Mouse (Mus musculus) erythroblast, embryonic 14.5 days (primary cell): Measurements from ENCODE around the gene Prkag1. TPM values are rescaled to one million over a fixed set of nuclear protein-coding genes. Genes with fewer than 3 reads are reported as not detected.
A peak's percentile ranks its signal among the peaks of the same experiment; 100 is the strongest.

Experiments used
- H3K27me3 ChIP-seq: 2 replicates; pipeline ENCODE4 v1.6.1; 2012; ENCODE audit warnings: inconsistent platforms; ENCODE audit not compliant: control insufficient read depth
- H3K36me3 ChIP-seq: 2 replicates; pipeline ENCODE4 v1.6.1; 2012; ENCODE audit warnings: mild to moderate bottlenecking, inconsistent platforms; ENCODE audit not compliant: control insufficient read depth
- H3K4me1 ChIP-seq: 2 replicates; pipeline ENCODE4 v1.6.1; 2012; ENCODE audit warnings: inconsistent platforms; ENCODE audit not compliant: control insufficient read depth
- H3K4me3 ChIP-seq: replicated peaks from 2 replicates; pipeline ENCODE3; 2012; ENCODE audit warnings: moderate library complexity, mild to moderate bottlenecking, inconsistent platforms
- H3K9me3 ChIP-seq: 2 replicates; pipeline ENCODE4 v1.6.1; 2012; ENCODE audit warnings: low read length, inconsistent platforms, mixed read lengths; ENCODE audit not compliant: control insufficient read depth
- GATA1 ChIP-seq: IDR thresholded peaks from 2 replicates; pipeline ENCODE4 v1.6.1; 2012; ENCODE audit warnings: low read length, inconsistent platforms, mixed read lengths
- TAL1 ChIP-seq: IDR thresholded peaks from 3 replicates; pipeline ENCODE4 v1.6.1; 2012; ENCODE audit warnings: low read length, inconsistent platforms, mixed read lengths
- polyA plus RNA-seq: library from polyadenylated mRNA; stranded (reverse); fragments of >175 nt; gene quantifications from 2 replicates; pipeline ENCODE4 v1.2.3, GENCODE M21; 2012

Prkag1 gene
- polyA plus RNA-seq, 1 experiment, result 54.6 TPM

DNA sequence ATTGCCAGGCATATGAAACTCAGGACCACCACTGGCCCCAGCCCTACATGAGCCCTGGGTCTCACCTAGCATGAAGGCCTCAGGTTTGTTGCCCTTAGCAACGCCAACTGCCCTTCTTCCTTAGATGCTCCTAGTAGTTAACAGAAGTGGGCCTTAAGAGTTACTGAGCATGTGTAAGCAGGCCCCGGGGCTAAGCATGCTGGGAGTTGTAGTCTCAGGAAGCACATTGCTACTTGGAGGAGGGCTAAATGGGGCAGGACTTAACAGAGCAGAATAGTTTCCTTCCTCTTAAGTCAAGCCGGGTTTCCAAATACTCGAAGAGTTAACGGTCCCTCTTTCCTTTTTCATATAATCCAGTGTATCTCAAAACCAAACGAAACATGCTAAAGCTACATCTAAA lies 36.0 kb upstream of the Prkag1 start:
- H3K9me3 ChIP-seq, result no peaks in the 10 kb centered on the region
- H3K36me3 ChIP-seq, result peaks cover 67% of the 10 kb centered on the region
- H3K4me1 ChIP-seq, result peaks cover 45% of the 10 kb centered on the region
- TF ChIP-seq GATA1, result no peak
- no peak for TF ChIP-seq TAL1
- peak overlapping the region; percentile 99 for H3K4me3 ChIP-seq
- H3K27me3 ChIP-seq, result no peaks in the 10 kb centered on the region

DNA sequence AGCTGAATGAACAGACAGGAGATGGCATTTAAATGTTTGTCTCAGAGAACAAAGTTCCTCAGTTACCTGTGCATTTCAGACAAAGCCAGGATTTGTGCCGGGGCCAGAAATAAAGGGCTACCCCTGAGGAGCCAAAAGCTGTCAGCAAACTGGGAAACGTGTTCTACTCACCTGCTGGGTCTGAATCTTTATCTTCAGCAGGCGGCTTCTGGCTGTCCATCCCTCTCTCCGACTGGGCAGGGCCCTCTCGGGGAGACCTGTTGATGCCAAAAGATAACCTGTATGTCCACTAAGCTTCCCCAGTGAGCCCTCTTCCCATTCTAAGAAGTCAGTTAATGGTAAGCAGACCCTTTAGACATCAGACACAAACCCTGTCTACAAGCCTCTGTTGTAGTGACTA lies 35.2 kb upstream of the Prkag1 start:
- Histone ChIP-seq H3K36me3 (peaks cover 75% of the 10 kb centered on the region), H3K9me3 (no peaks in the 10 kb centered on the region), H3K4me1 (peaks cover 43% of the 10 kb centered on the region), H3K4me3 (no peak overlapping the region), H3K27me3 (no peaks in the 10 kb centered on the region)
- TF ChIP-seq GATA1, result no peak
- no peak for TF ChIP-seq TAL1

DNA sequence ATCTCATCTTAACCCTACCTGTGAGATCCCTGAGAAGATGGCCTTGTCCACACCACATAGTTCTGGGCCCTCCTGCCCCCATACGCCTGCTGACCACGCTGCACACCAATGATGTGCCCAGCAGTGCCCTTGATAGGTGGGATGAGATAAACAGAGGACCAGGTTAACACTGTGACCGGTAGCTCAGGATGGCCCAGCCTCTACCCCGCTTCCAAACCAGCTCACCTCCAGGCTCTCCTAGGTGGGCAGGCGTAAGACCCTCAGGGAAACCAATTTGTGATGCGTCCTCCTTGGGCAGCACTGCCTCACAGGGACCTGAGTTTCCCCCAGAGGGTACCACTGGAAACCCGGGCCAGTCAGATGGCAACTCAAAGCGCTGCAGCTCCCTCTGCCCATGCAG lies 34.5 kb upstream of the Prkag1 start:
- Histone ChIP-seq H3K4me3 (no peak overlapping the region), H3K9me3 (no peaks in the 10 kb centered on the region), H3K4me1 (peaks cover 41% of the 10 kb centered on the region), H3K27me3 (no peaks in the 10 kb centered on the region), H3K36me3 (peaks cover 82% of the 10 kb centered on the region)
- TF ChIP-seq GATA1, result no peak
- TF ChIP-seq TAL1, result no peak

DNA sequence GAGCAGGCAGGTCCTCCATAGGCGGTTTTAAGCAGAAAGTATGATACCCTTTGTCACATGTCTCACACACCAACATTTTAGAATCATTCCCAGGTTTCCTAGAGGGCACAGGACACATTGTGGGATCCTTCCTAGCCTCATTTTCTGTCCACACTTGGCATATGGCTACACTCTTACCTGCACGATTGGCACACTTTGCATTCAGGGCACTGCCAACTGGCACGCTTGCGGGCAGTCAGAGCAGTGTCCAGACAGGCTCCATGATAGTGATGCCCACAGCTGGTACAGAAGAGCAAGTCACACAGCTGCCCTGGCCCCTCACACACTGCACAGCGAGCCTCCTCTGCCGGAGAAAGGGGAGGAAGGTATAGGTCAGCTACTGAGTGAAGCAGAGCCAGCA lies 33.6 kb upstream of the Prkag1 start:
- Histone ChIP-seq H3K9me3 (no peaks in the 10 kb centered on the region), H3K4me1 (peaks cover 33% of the 10 kb centered on the region), H3K4me3 (no peak overlapping the region), H3K27me3 (no peaks in the 10 kb centered on the region), H3K36me3 (peaks cover 90% of the 10 kb centered on the region)
- no peak for TF ChIP-seq TAL1
- no peak for TF ChIP-seq GATA1

DNA sequence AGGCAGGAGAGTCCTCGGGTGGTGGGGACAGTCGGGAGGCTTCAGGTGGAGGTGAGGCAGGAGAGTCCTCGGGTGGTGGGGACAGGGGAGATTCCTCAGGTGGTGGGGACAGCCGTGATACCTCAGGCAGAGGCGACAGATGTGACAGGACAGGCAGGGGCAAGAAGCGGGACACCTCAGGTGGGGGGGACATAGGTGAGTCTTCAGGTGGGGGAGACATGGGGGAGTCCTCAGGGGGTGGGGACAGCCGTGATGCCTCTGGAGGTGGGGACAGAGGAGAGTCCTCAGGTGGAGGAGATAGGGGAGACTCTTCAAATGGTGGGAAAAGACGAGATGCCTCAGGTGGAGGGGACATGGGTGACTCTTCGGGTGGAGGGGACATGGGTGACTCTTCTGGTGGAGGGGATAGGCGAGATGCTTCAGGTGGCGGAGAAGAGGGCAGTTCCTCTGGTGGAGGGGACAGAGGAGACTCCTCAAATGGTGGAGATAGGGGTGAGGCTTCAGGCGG lies 32.2 kb upstream of the Prkag1 start:
- no peaks in the 10 kb centered on the region for H3K9me3 ChIP-seq
- H3K4me1 ChIP-seq, result peaks cover 19% of the 10 kb centered on the region
- H3K4me3 ChIP-seq, result no peak overlapping the region
- TF ChIP-seq GATA1, result no peak
- TF ChIP-seq TAL1, result no peak
- H3K36me3 ChIP-seq, result peaks cover 97% of the 10 kb centered on the region
- no peaks in the 10 kb centered on the region for H3K27me3 ChIP-seq

DNA sequence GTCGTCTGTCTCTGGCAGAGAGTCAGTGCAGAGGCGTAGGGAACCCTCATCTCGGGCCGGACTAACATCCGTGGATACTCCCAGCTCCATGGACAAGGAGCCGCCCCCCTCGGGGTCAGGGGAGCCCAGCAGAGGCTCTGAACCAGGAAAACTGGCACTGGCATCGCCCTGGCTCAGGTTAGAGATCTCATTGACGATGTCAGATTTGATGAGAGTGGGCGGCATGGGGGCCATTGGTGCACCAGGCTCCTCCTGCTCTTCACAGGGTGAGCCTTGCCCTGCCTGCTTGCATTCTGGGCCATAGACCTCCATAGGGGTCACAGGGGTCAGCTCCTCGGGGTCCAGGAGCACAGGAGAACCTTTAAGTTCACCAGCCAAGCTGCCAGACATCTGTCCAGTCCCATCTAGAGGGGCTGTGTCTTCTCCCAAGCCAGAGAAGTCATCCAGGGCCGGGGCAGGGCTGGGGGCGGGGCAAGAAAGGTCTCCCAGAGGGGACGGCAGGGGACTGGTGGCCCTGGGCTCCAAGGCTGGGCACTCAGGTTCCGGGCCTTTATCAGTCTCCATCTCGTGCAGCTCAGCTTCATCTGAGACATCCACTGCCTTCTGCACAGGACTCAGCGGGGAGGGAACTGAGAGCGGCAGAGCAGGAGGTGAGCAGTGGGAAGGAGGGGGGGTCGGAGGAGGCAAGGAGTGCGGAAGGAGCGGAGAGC lies 30.5 kb upstream of the Prkag1 start:
- Histone ChIP-seq H3K4me1 (peaks cover 3% of the 10 kb centered on the region), H3K27me3 (no peaks in the 10 kb centered on the region), H3K9me3 (no peaks in the 10 kb centered on the region), H3K4me3 (no peak overlapping the region), H3K36me3 (peaks cover 100% of the 10 kb centered on the region)
- no peak for TF ChIP-seq GATA1
- no peak for TF ChIP-seq TAL1

DNA sequence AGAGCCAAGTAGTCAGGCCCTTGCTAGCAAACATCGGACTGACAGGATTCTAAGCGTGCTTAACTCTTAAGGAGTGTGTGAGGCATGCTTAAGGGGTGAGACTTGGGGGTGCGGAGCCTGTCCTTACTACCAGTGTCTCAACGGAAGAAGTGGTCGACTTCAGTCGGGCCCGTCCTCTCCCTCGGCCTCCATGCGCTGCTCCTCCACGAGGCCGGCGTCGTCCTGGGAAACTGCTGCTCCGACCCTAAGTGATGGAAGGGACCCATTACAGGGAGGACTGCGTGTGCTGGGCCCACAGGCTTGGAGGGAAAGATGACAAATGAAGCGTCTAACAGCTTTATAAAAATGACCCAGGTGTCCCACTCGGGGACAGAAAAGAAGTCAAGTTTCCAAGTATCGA lies 29.6 kb upstream of the Prkag1 start:
- Histone ChIP-seq H3K27me3 (no peaks in the 10 kb centered on the region), H3K36me3 (peaks cover 100% of the 10 kb centered on the region), H3K4me1 (no peaks in the 10 kb centered on the region; the same call in none of the 2 replicates), H3K9me3 (no peaks in the 10 kb centered on the region), H3K4me3 (no peak overlapping the region)
- no peak for TF ChIP-seq GATA1
- TF ChIP-seq TAL1, result no peak

DNA sequence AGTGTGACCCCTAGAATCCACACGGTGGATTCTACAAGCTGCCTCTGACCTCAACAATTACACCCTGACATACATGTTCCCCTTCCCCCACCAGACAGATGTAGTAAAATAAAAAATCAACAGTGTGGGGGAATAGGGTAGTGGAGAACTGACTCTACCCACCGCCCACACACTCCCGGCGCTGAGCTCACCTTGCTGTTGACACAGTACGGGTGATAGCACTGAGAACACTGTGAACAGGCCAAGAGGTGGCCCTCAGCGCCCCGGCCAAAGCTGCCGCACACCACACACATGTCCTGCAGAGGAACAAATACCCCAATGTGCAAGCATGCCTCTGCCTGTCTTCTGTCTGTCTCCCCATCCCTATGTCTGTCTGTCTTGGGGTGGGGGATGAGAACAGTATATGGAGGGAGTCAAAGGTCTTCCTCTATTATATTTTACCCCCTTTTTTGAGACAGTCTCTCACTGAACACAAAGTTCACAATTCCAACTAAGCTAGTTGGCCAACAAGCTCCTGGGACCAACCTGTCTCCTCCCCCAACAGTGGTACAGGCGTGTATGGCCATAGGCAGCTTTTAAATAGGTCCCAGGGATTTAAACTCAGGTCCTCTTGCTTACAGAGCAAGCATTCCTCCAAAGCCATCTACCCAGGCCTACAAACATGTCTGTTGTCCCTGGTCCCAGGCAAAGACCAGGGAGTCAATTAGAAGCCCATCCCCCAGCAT lies 28.2 kb upstream of the Prkag1 start:
- no peaks in the 10 kb centered on the region for H3K27me3 ChIP-seq
- H3K4me1 ChIP-seq, result no peaks in the 10 kb centered on the region; the same call in none of the 2 replicates
- peaks cover 100% of the 10 kb centered on the region for H3K36me3 ChIP-seq
- H3K4me3 ChIP-seq, result no peak overlapping the region
- TF ChIP-seq GATA1 (no peak), TAL1 (no peak)
- H3K9me3 ChIP-seq, result no peaks in the 10 kb centered on the region

DNA sequence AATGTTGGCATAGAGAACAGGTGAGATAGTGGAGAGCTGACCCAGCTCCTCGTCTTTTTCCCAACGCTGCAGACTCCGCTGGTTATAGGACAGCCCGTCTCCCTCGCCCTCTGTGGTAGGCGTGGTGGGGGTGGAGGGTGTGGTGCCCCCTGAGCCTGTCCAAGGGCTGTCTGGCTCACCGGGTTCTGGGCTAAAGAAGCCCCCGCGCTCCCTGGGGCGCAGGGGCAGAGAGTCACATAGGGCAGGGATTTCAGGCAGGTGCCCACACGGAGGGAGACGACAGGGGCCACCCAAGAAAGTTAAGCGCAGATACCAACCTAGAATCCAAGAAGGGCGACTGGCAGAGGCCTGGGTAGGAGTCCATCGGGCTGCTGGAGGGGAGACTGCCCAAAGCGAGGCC lies 22.9 kb upstream of the Prkag1 start:
- Histone ChIP-seq H3K27me3 (no peaks in the 10 kb centered on the region), H3K36me3 (peaks cover 100% of the 10 kb centered on the region), H3K4me3 (no peak overlapping the region), H3K4me1 (peaks cover 4% of the 10 kb centered on the region), H3K9me3 (no peaks in the 10 kb centered on the region)
- no peak for TF ChIP-seq TAL1
- no peak for TF ChIP-seq GATA1
